Mouse (Mus musculus): ENCODE data around the gene 3110009E18Rik.

GRCm38 (mm10) chr1:120132376-120132775 lies 11.4 kb downstream of the 3110009E18Rik start:
- no peak for TF ChIP-seq CTCF (IDR thresholded peaks at IDR 0.05; ENCODE audit: low read depth)
- TF ChIP-seq EP300 (IDR thresholded peaks at IDR 0.05; ENCODE audit: low read depth): no peak
